Mouse (Mus musculus): ENCODE measurements at regions not wholly inside any gene's neighbourhood (a gene's known extent, or its start where the extent isn't known, plus 50 kb on each side); places are given as distances from the start of the nearest gene placed in this dataset.

DNA sequence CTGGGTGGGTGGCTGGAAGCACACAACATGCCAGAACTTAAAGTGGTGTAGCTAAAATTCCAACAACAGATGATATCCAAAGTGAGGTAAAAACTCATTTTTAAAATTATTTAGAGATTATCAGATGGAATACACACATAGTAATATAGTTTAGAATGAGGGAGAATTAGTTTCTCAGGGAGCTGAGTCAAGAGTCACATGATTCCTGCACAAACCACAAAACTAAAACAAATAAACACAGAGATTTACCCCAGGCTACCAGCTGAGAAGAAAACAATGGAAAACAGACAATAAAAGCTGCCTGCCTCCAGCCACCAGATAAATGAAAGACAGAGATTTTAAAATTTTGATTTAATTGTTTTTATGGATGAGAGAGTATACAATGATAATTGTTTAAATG, 50.9 kb upstream of the Papolg start:
- H3K9ac ChIP-seq (ENCODE audit: insufficient read depth, low read depth), result no peak overlapping the region
- no peaks in the 10 kb centered on the region for H3K36me3 ChIP-seq (replicated peaks in 1 of 2; ENCODE audit: control insufficient read depth in 1 of 2, insufficient read depth in 1 of 2, low read length in 1 of 2)
- DNase-seq (ENCODE audit: extremely low read depth), result no peak
- no peak for TF ChIP-seq CHD1 (IDR thresholded peaks at IDR 0.05; ENCODE audit: low read depth, low read length)
- no peak for TF ChIP-seq NELFE (IDR thresholded peaks at IDR 0.05; ENCODE audit: low read depth, low read length)
- TF ChIP-seq POLR2A (IDR thresholded peaks at IDR 0.05; ENCODE audit: low read depth, low read length), result no peak
- no peak for TF ChIP-seq SMC3 (IDR thresholded peaks at IDR 0.05; ENCODE audit: low read depth, low read length)
- no peak for TF ChIP-seq MAFK (IDR thresholded peaks at IDR 0.05; ENCODE audit: insufficient replicate concordance, low read length)
- no peak for TF ChIP-seq JUND (conservative IDR thresholded peaks at IDR 0.05; ENCODE audit: low read depth, low read length)
- no peak for TF ChIP-seq EP300 (IDR thresholded peaks at IDR 0.05; ENCODE audit: low read length)
- no peak for TF ChIP-seq RAD21 (IDR thresholded peaks at IDR 0.05; ENCODE audit: low read depth, low read length)
- no peak for TF ChIP-seq JUN (IDR thresholded peaks at IDR 0.05; ENCODE audit: insufficient read depth, low read depth, low read length)
- no peak for TF ChIP-seq USF1 (IDR thresholded peaks at IDR 0.05; ENCODE audit: low read depth, low read length)
- TF ChIP-seq MYC (IDR thresholded peaks at IDR 0.05; ENCODE audit: low read depth, low read length), result no peak
- no peak for TF ChIP-seq MEF2A (IDR thresholded peaks at IDR 0.05; ENCODE audit: borderline replicate concordance, low read depth, low read length)
- TF ChIP-seq GABPA (IDR thresholded peaks at IDR 0.05; ENCODE audit: insufficient replicate concordance, low read depth, low read length), result no peak
- TF ChIP-seq POLR2AphosphoS2 (IDR thresholded peaks at IDR 0.05; ENCODE audit: low read depth, low read length), result no peak
- no peak for TF ChIP-seq E2F4 (IDR thresholded peaks at IDR 0.05; ENCODE audit: insufficient replicate concordance, low read depth, low read length)
- H3K4me2 ChIP-seq (ENCODE audit: insufficient read depth, low read depth, poor library complexity, severe bottlenecking), result no peak overlapping the region
- dilution Hi-C loops (cut with MboI; ENCODE audit: extremely low pct_ligation_motif_present, extremely low pct_unique_long_range_greater_than_20kb, low sequenced_read_pairs), result no loop called here
- no peak overlapping the region for H3K27ac ChIP-seq (ENCODE audit: insufficient read depth, low read depth)
- H3K79me2 ChIP-seq (replicated peaks; ENCODE audit: control insufficient read depth, extremely low read depth, insufficient read depth, poor library complexity, severe bottlenecking), result no peaks in the 10 kb centered on the region
- no peaks in the 10 kb centered on the region for H3K9me3 ChIP-seq (replicated peaks; ENCODE audit: low read length)
- H3K27me3 ChIP-seq (replicated peaks), result no peaks in the 10 kb centered on the region
- no peak overlapping the region for H3K4me3 ChIP-seq (replicated peaks in 1 of 3; ENCODE audit: low read depth in 2 of 3, low read length in 2 of 3, poor library complexity in 1 of 3)
- in situ Hi-C loops (cut with MboI; ENCODE audit: low pct_ligation_motif_present, low pct_unique_long_range_greater_than_20kb, low sequenced_read_pairs), result no loop called here
- no peaks in the 10 kb centered on the region for H3K4me1 ChIP-seq (ENCODE audit: control insufficient read depth in 1 of 2, insufficient read depth in 2 of 2)
